Mouse (Mus musculus): ENCODE results near the gene Gmfg. TPM values are rescaled to one million over a fixed set of nuclear protein-coding genes. Genes with fewer than 3 reads are reported as not detected.

The Gmfg gene
- polyA plus RNA-seq, 1 experiment from 2014 or later, result 6.0 TPM

DNA sequence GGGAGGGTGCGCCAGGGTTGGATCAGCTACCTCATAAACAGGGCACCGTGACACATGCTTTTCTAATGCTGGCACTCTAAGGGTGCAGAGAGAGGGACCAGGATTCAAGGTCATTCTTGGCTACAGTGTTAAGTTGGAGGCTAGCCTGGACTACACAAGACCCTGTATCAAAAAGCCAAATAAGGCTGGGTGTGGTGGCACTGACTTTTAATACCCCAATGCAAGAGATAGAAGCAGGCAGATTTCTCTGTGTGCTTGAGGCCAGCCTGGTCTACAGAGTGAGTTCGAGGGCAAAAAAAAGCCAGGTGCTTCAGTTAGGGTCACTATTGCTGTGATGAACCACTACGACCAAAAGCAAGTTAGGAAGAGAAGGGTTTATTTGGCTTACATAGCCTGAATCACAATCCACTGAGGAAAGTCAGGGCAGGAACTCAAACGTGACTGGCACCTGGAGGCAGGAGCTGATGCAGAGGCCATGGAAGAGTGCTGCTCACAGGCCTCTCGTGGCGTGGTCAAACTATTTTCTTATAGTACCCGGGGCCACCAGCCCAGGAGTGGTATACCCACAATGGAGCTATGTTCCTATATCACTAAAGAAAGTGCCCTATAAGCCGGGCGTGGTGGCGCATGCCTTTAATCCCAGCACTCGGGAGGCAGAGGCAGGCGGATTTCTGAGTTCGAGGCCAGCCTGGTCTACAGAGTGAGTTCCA, 4.7 kb downstream of the Gmfg start:
- Histone ChIP-seq H3K9ac (no peak overlapping the region), H3K27me3 (peaks cover 6% of the 10 kb centered on the region), H3K4me2 (no peak overlapping the region), H3K27ac (replicated peaks) (no peak overlapping the region), H3K4me3 (no peak overlapping the region), H3K9me3 (no peaks in the 10 kb centered on the region), H3K4me1 (replicated peaks) (peaks cover 11% of the 10 kb centered on the region), H3K36me3 (no peaks in the 10 kb centered on the region)
- no peak for ATAC-seq (ENCODE audit: low read depth)
- 93% methylated on average over 14 of the region's 14 CpGs for WGBS

GRCm38 (mm10) chr7:28442688-28443087, 5.4 kb downstream of the Gmfg start:
- peaks cover 6% of the 10 kb centered on the region for H3K27me3 ChIP-seq

GRCm38 (mm10) chr7:28444344-28444974, 7.2 kb downstream of the Gmfg start:
- Histone ChIP-seq H3K9me3 (no peaks in the 10 kb centered on the region), H3K4me2 (no peak overlapping the region), H3K27ac (replicated peaks) (no peak overlapping the region), H3K9ac (no peak overlapping the region), H3K4me1 (replicated peaks) (peaks cover 11% of the 10 kb centered on the region), H3K27me3 (peaks cover 6% of the 10 kb centered on the region), H3K4me3 (no peak overlapping the region), H3K36me3 (no peaks in the 10 kb centered on the region)
- 87% methylated on average over 13 of the region's 13 CpGs for WGBS
- no peak for ATAC-seq (ENCODE audit: low read depth)

More at GRCm38 (mm10) chr7:28442688-28443087, 5.4 kb downstream of the Gmfg start:
- H3K36me3 ChIP-seq, result no peaks in the 10 kb centered on the region
- no peaks in the 10 kb centered on the region for H3K9me3 ChIP-seq
- peaks cover 11% of the 10 kb centered on the region for H3K4me1 ChIP-seq (replicated peaks)
- H3K9ac ChIP-seq, result no peak overlapping the region
- no peak for ATAC-seq (ENCODE audit: low read depth)
- no peak overlapping the region for H3K27ac ChIP-seq (replicated peaks)
- no peak overlapping the region for H3K4me3 ChIP-seq
- WGBS, result 49% methylated on average over 4 of the region's 4 CpGs
- H3K4me2 ChIP-seq, result no peak overlapping the region

DNA sequence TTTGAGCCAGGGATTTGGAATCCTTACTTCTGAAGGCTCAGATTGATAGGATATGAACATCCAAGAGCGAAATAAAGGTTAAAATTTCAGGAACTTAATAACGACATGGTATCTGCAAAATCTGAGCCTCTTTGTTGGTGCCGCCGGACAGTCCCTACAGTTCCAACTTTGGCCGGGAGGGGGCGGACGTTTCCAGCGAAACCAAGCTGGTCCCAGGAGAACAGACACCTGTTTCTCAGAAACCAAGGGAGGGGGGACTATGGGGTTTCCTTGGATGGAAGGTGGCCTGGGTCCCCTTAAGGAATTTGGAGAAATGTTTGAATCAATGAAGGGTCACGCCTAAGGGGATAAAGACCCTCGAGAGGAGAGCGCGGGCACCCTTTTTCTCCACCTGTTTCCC, 9.2 kb downstream of the Gmfg start:
- WGBS, result 9% methylated on average over 12 of the region's 12 CpGs
- H3K4me1 ChIP-seq (replicated peaks), result peaks cover 11% of the 10 kb centered on the region

GRCm38 (mm10) chr7:28447101-28447830, 10.0 kb downstream of the Gmfg start:
- Histone ChIP-seq H3K9ac (no peak overlapping the region), H3K9me3 (no peaks in the 10 kb centered on the region), H3K36me3 (no peaks in the 10 kb centered on the region), H3K27me3 (peaks cover 6% of the 10 kb centered on the region), H3K4me3 (no peak overlapping the region), H3K4me1 (replicated peaks) (peaks cover 11% of the 10 kb centered on the region), H3K4me2 (no peak overlapping the region), H3K27ac (replicated peaks) (no peak overlapping the region)
- WGBS, result 20% methylated on average over 12 of the region's 12 CpGs
- ATAC-seq (ENCODE audit: low read depth), result no peak

More for the DNA sequence above, 9.2 kb downstream of the Gmfg start:
- Histone ChIP-seq H3K27ac (replicated peaks) (no peak overlapping the region), H3K9me3 (no peaks in the 10 kb centered on the region), H3K9ac (no peak overlapping the region), H3K4me3 (no peak overlapping the region), H3K4me2 (no peak overlapping the region), H3K27me3 (peaks cover 6% of the 10 kb centered on the region), H3K36me3 (no peaks in the 10 kb centered on the region)
- ATAC-seq (ENCODE audit: low read depth), result no peak

GRCm38 (mm10) chr7:28447865-28448820, 10.9 kb downstream of the Gmfg start:
- H3K4me2 ChIP-seq, result no peak overlapping the region
- no peak overlapping the region for H3K27ac ChIP-seq (replicated peaks)
- no peak for ATAC-seq (ENCODE audit: low read depth)
- peaks cover 6% of the 10 kb centered on the region for H3K27me3 ChIP-seq
- H3K4me3 ChIP-seq, result no peak overlapping the region
- 71% methylated on average over 13 of the region's 13 CpGs for WGBS
- H3K9ac ChIP-seq, result no peak overlapping the region
- no peaks in the 10 kb centered on the region for H3K9me3 ChIP-seq
- H3K36me3 ChIP-seq, result no peaks in the 10 kb centered on the region
- H3K4me1 ChIP-seq (replicated peaks), result peaks cover 18% of the 10 kb centered on the region

GRCm38 (mm10) chr7:28451531-28452360, 14.5 kb downstream of the Gmfg start, which contains the start of gene Lrfn1:
Lrfn1 (plus strand) TSS chr7:28451980.
- Histone ChIP-seq H3K4me3 (peak within 1 kb of the TSS; percentile 81), H3K27ac (replicated peaks) (peak within 1 kb of the TSS; percentile 84), H3K27me3 (no peaks in the 10 kb centered on the region), H3K36me3 (peaks cover 26% of the 10 kb centered on the region), H3K9me3 (no peaks in the 10 kb centered on the region), H3K9ac (peak within 1 kb of the TSS; percentile 95), H3K4me1 (replicated peaks) (peaks cover 26% of the 10 kb centered on the region), H3K4me2 (peak within 1 kb of the TSS; percentile 77)
- peak; percentile 80 for ATAC-seq (ENCODE audit: low read depth)
- WGBS, result 1% methylated on average over 29 of the region's 97 CpGs

GRCm38 (mm10) chr7:28452361-28453005, 15.2 kb downstream of the Gmfg start:
- H3K4me3 ChIP-seq, result peak overlapping the region; percentile 81
- peak overlapping the region; percentile 77 for H3K4me2 ChIP-seq
- peaks cover 18% of the 10 kb centered on the region for H3K4me1 ChIP-seq (replicated peaks)
- H3K9me3 ChIP-seq, result no peaks in the 10 kb centered on the region
- peak overlapping the region; percentile 95 for H3K9ac ChIP-seq
- H3K27me3 ChIP-seq, result no peaks in the 10 kb centered on the region
- H3K27ac ChIP-seq (replicated peaks), result peak overlapping the region; percentile 84
- ATAC-seq (ENCODE audit: low read depth), result peak; percentile 48; the same call in 1 of the 2 replicates
- WGBS, result 2% methylated on average over 24 of the region's 24 CpGs
- peaks cover 33% of the 10 kb centered on the region for H3K36me3 ChIP-seq

DNA sequence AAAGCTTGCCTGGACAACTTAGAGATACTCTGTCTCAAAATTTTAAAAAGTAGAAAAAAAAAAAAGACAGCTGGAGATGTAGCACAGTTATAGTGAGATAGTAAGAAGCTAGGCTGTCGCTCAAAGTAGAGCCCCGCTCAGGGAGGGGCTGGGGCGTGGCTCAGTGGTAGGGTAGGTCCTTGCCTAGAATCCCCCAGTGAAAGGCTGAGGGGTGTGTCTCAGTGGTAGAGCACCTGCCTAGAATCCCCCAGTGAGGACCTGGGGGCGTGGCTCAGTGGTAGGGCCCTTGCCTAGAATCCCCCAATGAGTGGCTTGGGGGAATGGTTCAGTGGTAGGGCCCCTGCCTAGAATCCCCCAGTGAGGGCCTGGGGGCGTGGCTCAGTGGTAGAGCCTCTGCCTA, 23.1 kb downstream of the Gmfg start:
- Histone ChIP-seq H3K4me2 (no peak overlapping the region), H3K9ac (no peak overlapping the region), H3K9me3 (no peaks in the 10 kb centered on the region), H3K27me3 (peaks cover 3% of the 10 kb centered on the region), H3K27ac (replicated peaks) (no peak overlapping the region), H3K36me3 (peaks cover 89% of the 10 kb centered on the region), H3K4me3 (no peak overlapping the region), H3K4me1 (replicated peaks) (peaks cover 29% of the 10 kb centered on the region)
- 93% methylated on average over 5 of the region's 5 CpGs for WGBS
- no peak for ATAC-seq (ENCODE audit: low read depth)

- Histone ChIP-seq H3K4me1 (replicated peaks) (peaks cover 48% of the 10 kb centered on the region), H3K4me3 (no peak overlapping the region), H3K36me3 (peaks cover 84% of the 10 kb centered on the region), H3K27me3 (peaks cover 26% of the 10 kb centered on the region), H3K27ac (replicated peaks) (no peak overlapping the region), H3K4me2 (no peak overlapping the region), H3K9ac (no peak overlapping the region), H3K9me3 (no peaks in the 10 kb centered on the region)
- ATAC-seq (ENCODE audit: low read depth), result no peak
- 95% methylated on average over 2 of the region's 2 CpGs for WGBS
These were observed 25.5 kb downstream of the Gmfg start for GRCm38 (mm10) chr7:28462769-28463168.

Data from neural tube, embryonic 13.5 days (tissue).